Mouse (Mus musculus) WW6 (cell line): ENCODE measurements around the gene Thap11.

Source experiments
- DNase-seq: peaks from one replicate; pipeline ENCODE4 v3.0.0-alpha.2; 2013; ENCODE audit warnings: low read depth, low spot score

Gene Thap11

GRCm38 (mm10) chr8:105900180-105900940 lies 45.4 kb downstream of the Thap11 start, which contains the start of gene Pskh1:
Pskh1 (plus strand) TSS chr8:105900441.
- DNase-seq: peak; percentile 92

DNA sequence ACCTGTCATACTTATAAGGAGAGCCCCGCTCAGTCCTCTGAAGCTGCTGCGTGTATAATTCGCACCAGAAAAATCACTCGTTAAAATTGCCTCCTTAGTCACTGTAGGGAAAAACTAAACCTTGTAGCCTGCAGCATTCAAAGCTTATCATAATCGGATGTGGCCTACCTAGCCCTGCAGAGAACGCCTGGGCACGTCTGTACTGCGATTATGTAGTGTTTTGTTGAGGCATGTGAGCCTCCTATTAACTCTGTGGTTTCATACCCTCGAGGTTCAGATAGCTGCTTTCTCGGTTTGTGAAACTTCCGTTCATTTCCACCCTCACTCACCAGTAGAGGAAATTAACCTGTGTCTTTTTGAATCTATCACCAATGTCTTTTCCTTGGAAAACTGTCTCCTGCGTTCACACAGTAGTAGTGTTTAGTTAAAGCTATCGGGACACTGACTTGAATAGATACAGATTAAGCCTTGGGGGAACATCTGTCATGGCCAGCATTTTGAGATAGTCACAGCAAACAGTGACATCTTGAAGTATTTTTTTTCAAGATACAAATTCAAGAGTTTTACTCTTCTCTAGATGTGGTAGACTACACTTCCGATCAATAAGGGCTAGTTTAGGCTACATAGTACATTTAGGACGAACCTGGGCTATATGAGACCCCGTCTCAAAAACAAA lies 46.1 kb downstream of the Thap11 start:
- no peak for DNase-seq
